Mouse (Mus musculus): ENCODE results near the gene Vwa5b1. TPM values are rescaled to one million over a fixed set of nuclear protein-coding genes. Genes with fewer than 3 reads are reported as not detected.

The Vwa5b1 gene
- polyA plus RNA-seq, 1 experiment from 2014 or later: 0.09 TPM

GRCm38 (mm10) chr4:138653056-138653455, 17.4 kb upstream of the Vwa5b1 start:
- Histone ChIP-seq H3K4me1 (replicated peaks; ENCODE audit: control insufficient read depth, insufficient read depth, low read length) (no peaks in the 10 kb centered on the region), H3K4me2 (ENCODE audit: low read depth, low read length) (no peak overlapping the region), H3K27ac (ENCODE audit: low read length) (no peak overlapping the region), H3K27me3 (ENCODE audit: control insufficient read depth, insufficient read depth, low read depth, low read length) (no peaks in the 10 kb centered on the region), H3K4me3 (ENCODE audit: low read length) (no peak overlapping the region), H3K9ac (ENCODE audit: low read length) (no peak overlapping the region), H3K36me3 (ENCODE audit: control insufficient read depth, insufficient read depth, low read length) (no peaks in the 10 kb centered on the region), H3K9me3 (ENCODE audit: control insufficient read depth, low read length) (no peaks in the 10 kb centered on the region)
- WGBS: 44% methylated on average over 6 of the region's 6 CpGs
- ATAC-seq (ENCODE audit: low read depth): no peak

- no peaks in the 10 kb centered on the region for H3K4me1 ChIP-seq (replicated peaks; ENCODE audit: control insufficient read depth, insufficient read depth, low read length)
- H3K27ac ChIP-seq (ENCODE audit: low read length): no peak overlapping the region
- no peak overlapping the region for H3K4me2 ChIP-seq (ENCODE audit: low read depth, low read length)
- no peak for ATAC-seq (ENCODE audit: low read depth)
- H3K9me3 ChIP-seq (ENCODE audit: control insufficient read depth, low read length): no peaks in the 10 kb centered on the region
- no peaks in the 10 kb centered on the region for H3K36me3 ChIP-seq (ENCODE audit: control insufficient read depth, insufficient read depth, low read length)
- H3K4me3 ChIP-seq (ENCODE audit: low read length): no peak overlapping the region
- H3K27me3 ChIP-seq (ENCODE audit: control insufficient read depth, insufficient read depth, low read depth, low read length): no peaks in the 10 kb centered on the region
- H3K9ac ChIP-seq (ENCODE audit: low read length): no peak overlapping the region
- 82% methylated on average over 4 of the region's 4 CpGs for WGBS
Observed at GRCm38 (mm10) chr4:138651881-138652280, 16.2 kb upstream of the Vwa5b1 start.

- 35% methylated on average over 3 of the region's 3 CpGs for WGBS
- Histone ChIP-seq H3K9me3 (ENCODE audit: control insufficient read depth, low read length) (no peaks in the 10 kb centered on the region), H3K27me3 (ENCODE audit: control insufficient read depth, insufficient read depth, low read depth, low read length) (no peaks in the 10 kb centered on the region), H3K4me3 (ENCODE audit: low read length) (no peak overlapping the region), H3K36me3 (ENCODE audit: control insufficient read depth, insufficient read depth, low read length) (no peaks in the 10 kb centered on the region), H3K27ac (ENCODE audit: low read length) (no peak overlapping the region), H3K4me1 (replicated peaks; ENCODE audit: control insufficient read depth, insufficient read depth, low read length) (no peaks in the 10 kb centered on the region), H3K4me2 (ENCODE audit: low read depth, low read length) (no peak overlapping the region), H3K9ac (ENCODE audit: low read length) (no peak overlapping the region)
- ATAC-seq (ENCODE audit: low read depth): no peak
Observed at GRCm38 (mm10) chr4:138648096-138648635, 12.5 kb upstream of the Vwa5b1 start.

GRCm38 (mm10) chr4:138642272-138642671, 6.6 kb upstream of the Vwa5b1 start:
- Histone ChIP-seq H3K36me3 (ENCODE audit: control insufficient read depth, insufficient read depth, low read length) (no peaks in the 10 kb centered on the region), H3K27me3 (ENCODE audit: control insufficient read depth, insufficient read depth, low read depth, low read length) (no peaks in the 10 kb centered on the region), H3K27ac (ENCODE audit: low read length) (no peak overlapping the region), H3K4me2 (ENCODE audit: low read depth, low read length) (no peak overlapping the region), H3K4me3 (ENCODE audit: low read length) (no peak overlapping the region), H3K4me1 (replicated peaks; ENCODE audit: control insufficient read depth, insufficient read depth, low read length) (no peaks in the 10 kb centered on the region), H3K9me3 (ENCODE audit: control insufficient read depth, low read length) (no peaks in the 10 kb centered on the region), H3K9ac (ENCODE audit: low read length) (no peak overlapping the region)
- WGBS: 14% methylated on average over 4 of the region's 4 CpGs
- ATAC-seq (ENCODE audit: low read depth): no peak

GRCm38 (mm10) chr4:138636146-138636511, 445 bp upstream of the Vwa5b1 start:
- H3K4me1 ChIP-seq (replicated peaks; ENCODE audit: control insufficient read depth, insufficient read depth, low read length): no peaks in the 10 kb centered on the region
- no peak overlapping the region for H3K4me3 ChIP-seq (ENCODE audit: low read length)
- no peaks in the 10 kb centered on the region for H3K36me3 ChIP-seq (ENCODE audit: control insufficient read depth, insufficient read depth, low read length)
- H3K27ac ChIP-seq (ENCODE audit: low read length): no peak overlapping the region
- no peaks in the 10 kb centered on the region for H3K27me3 ChIP-seq (ENCODE audit: control insufficient read depth, insufficient read depth, low read depth, low read length)
- no peak overlapping the region for H3K4me2 ChIP-seq (ENCODE audit: low read depth, low read length)
- H3K9ac ChIP-seq (ENCODE audit: low read length): no peak overlapping the region
- WGBS: 45% methylated on average over 4 of the region's 4 CpGs
- H3K9me3 ChIP-seq (ENCODE audit: control insufficient read depth, low read length): no peaks in the 10 kb centered on the region
- ATAC-seq (ENCODE audit: low read depth): no peak

- WGBS: 43% methylated on average over 5 of the region's 5 CpGs
- no peaks in the 10 kb centered on the region for H3K36me3 ChIP-seq (ENCODE audit: control insufficient read depth, insufficient read depth, low read length)
- ATAC-seq (ENCODE audit: low read depth): no peak
Observed at GRCm38 (mm10) chr4:138628256-138628655, 7.4 kb downstream of the Vwa5b1 start.

GRCm38 (mm10) chr4:138614454-138614853, 21.2 kb downstream of the Vwa5b1 start:
- ATAC-seq (ENCODE audit: low read depth): peak; percentile 31; the same call in 1 of the 2 replicates
- no peak overlapping the region for H3K9ac ChIP-seq (ENCODE audit: low read length)

More at GRCm38 (mm10) chr4:138628256-138628655, 7.4 kb downstream of the Vwa5b1 start:
- Histone ChIP-seq H3K4me3 (ENCODE audit: low read length) (no peak overlapping the region), H3K9ac (ENCODE audit: low read length) (no peak overlapping the region), H3K27me3 (ENCODE audit: control insufficient read depth, insufficient read depth, low read depth, low read length) (no peaks in the 10 kb centered on the region), H3K4me2 (ENCODE audit: low read depth, low read length) (no peak overlapping the region), H3K4me1 (replicated peaks; ENCODE audit: control insufficient read depth, insufficient read depth, low read length) (no peaks in the 10 kb centered on the region), H3K9me3 (ENCODE audit: control insufficient read depth, low read length) (no peaks in the 10 kb centered on the region), H3K27ac (ENCODE audit: low read length) (no peak overlapping the region)

GRCm38 (mm10) chr4:138601926-138602325, 33.8 kb downstream of the Vwa5b1 start:
- H3K4me3 ChIP-seq (ENCODE audit: low read length): no peak overlapping the region
- no peak overlapping the region for H3K4me2 ChIP-seq (ENCODE audit: low read depth, low read length)
- no peaks in the 10 kb centered on the region for H3K4me1 ChIP-seq (replicated peaks; ENCODE audit: control insufficient read depth, insufficient read depth, low read length)
- no peak for ATAC-seq (ENCODE audit: low read depth)
- no peak overlapping the region for H3K27ac ChIP-seq (ENCODE audit: low read length)
- no peak overlapping the region for H3K9ac ChIP-seq (ENCODE audit: low read length)
- no peaks in the 10 kb centered on the region for H3K36me3 ChIP-seq (ENCODE audit: control insufficient read depth, insufficient read depth, low read length)
- H3K9me3 ChIP-seq (ENCODE audit: control insufficient read depth, low read length): no peaks in the 10 kb centered on the region
- WGBS: 45% methylated on average over 9 of the region's 9 CpGs
- H3K27me3 ChIP-seq (ENCODE audit: control insufficient read depth, insufficient read depth, low read depth, low read length): no peaks in the 10 kb centered on the region; the same call in 1 of the 2 replicates

More at GRCm38 (mm10) chr4:138614454-138614853, 21.2 kb downstream of the Vwa5b1 start:
- H3K27me3 ChIP-seq (ENCODE audit: control insufficient read depth, insufficient read depth, low read depth, low read length): no peaks in the 10 kb centered on the region
- H3K4me3 ChIP-seq (ENCODE audit: low read length): no peak overlapping the region
- H3K27ac ChIP-seq (ENCODE audit: low read length): no peak overlapping the region
- peaks cover 3% of the 10 kb centered on the region; the same call in 1 of the 2 replicates for H3K4me1 ChIP-seq (replicated peaks; ENCODE audit: control insufficient read depth, insufficient read depth, low read length)
- no peak overlapping the region for H3K4me2 ChIP-seq (ENCODE audit: low read depth, low read length)
- H3K9me3 ChIP-seq (ENCODE audit: control insufficient read depth, low read length): no peaks in the 10 kb centered on the region
- 1% methylated on average over 8 of the region's 8 CpGs for WGBS
- no peaks in the 10 kb centered on the region for H3K36me3 ChIP-seq (ENCODE audit: control insufficient read depth, insufficient read depth, low read length)

- no peak for ATAC-seq (ENCODE audit: low read depth)
- Histone ChIP-seq H3K27me3 (ENCODE audit: control insufficient read depth, insufficient read depth, low read depth, low read length) (no peaks in the 10 kb centered on the region), H3K9ac (ENCODE audit: low read length) (no peak overlapping the region), H3K4me2 (ENCODE audit: low read depth, low read length) (no peak overlapping the region), H3K27ac (ENCODE audit: low read length) (no peak overlapping the region), H3K9me3 (ENCODE audit: control insufficient read depth, low read length) (no peaks in the 10 kb centered on the region), H3K36me3 (ENCODE audit: control insufficient read depth, insufficient read depth, low read length) (no peaks in the 10 kb centered on the region), H3K4me1 (replicated peaks; ENCODE audit: control insufficient read depth, insufficient read depth, low read length) (no peaks in the 10 kb centered on the region), H3K4me3 (ENCODE audit: low read length) (no peak overlapping the region)
- WGBS: 14% methylated on average over 7 of the region's 7 CpGs
Observed at GRCm38 (mm10) chr4:138597904-138598347, 37.8 kb downstream of the Vwa5b1 start.
